Mouse (Mus musculus) cerebellum, adult 2 months (tissue): ENCODE data around the gene Iqgap2.

Source experiments
- CTCF ChIP-seq: fragments of 200-500 bp; IDR thresholded peaks from 2 replicates; pipeline ENCODE4 v1.5.1; 2011; ENCODE audit warnings: low read depth, mild to moderate bottlenecking, control low read depth, low read length, moderate library complexity, borderline replicate concordance; ENCODE audit not compliant: insufficient read depth
- POLR2A ChIP-seq: fragments of 200-500 bp; IDR thresholded peaks from 2 replicates; pipeline ENCODE4 v1.6.1; 2011; ENCODE audit warnings: low read length, control low read depth, borderline replicate concordance; ENCODE audit not compliant: insufficient read depth

DNA sequence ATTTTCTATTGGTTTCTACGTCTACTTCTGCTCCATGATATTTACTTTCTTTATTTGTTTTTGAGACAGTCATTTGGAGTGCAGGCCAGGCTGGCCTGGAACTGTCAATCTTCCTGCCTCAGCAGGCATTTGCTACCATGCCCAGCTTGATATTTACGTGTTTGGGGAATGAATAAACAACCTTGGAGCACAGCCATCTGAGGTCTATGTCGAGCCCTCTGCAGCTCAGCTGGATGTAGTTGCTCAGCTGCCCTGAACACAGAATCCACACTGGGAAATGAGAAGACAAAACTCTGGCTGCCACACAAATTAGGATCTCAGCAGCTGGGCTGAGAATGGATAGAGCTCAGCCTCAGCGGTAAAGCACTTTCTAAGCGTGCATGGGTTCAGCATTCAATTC lies 49.1 kb upstream of the Iqgap2 start:
- no peak for TF ChIP-seq CTCF
- TF ChIP-seq POLR2A, result no peak
